Mouse (Mus musculus): Measurements from ENCODE around the gene Spata16.

Spata16 gene

DNA sequence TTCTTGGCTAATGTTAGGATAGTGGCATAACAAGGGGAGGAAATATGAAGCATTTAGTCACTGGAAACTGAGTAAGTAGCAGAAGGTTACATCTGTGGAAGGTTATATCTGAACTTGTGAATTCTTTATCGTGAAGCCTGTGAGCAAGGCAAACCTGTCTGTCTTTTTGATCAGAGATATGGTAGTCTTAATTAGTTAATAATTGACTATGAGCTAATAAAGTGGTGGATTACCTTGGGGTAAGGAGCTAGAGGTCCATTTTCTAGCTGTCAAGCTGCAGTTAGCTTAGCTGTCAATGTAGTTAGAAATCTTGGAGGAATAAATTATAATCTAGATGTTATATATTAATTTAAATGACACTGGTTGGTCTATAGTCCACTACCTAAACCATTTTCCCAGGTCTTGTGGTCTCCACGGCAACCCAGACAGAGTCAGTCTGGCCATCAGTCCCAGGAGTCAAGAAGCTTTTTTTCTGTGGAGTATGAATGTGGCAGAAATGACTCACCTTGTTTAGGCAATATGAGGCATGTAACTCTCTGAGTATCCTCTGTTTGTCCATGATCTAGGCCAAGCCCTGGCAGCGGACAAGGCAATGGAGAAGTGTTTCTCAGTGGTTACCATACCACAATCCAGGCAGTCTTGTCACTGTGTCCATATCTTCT, 331.6 kb downstream of the Spata16 start:
- no peak for DNase-seq (ENCODE audit: extremely low read depth, low read depth, low spot score)

DNA sequence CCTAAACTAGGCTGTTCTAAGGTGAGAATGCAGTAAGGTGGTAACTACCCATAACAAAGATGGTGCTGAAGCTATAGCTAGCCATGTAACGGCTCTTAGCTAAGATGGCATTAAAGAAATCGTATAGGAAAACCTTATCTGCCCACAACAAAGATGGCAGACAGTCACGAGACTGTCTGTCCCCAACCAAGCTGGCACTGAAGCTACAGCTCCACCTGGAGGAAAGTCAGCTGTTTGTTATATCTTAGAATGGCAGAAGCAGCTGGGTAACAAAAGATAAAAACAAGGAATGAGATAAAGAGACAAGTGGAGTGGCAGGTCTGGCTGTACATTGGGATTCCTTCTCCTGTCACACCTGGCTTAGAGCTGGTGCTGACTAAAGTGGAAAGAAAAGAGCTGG, 333.1 kb downstream of the Spata16 start:
- DNase-seq (ENCODE audit: extremely low read depth, low read depth, low spot score), result no peak

DNA sequence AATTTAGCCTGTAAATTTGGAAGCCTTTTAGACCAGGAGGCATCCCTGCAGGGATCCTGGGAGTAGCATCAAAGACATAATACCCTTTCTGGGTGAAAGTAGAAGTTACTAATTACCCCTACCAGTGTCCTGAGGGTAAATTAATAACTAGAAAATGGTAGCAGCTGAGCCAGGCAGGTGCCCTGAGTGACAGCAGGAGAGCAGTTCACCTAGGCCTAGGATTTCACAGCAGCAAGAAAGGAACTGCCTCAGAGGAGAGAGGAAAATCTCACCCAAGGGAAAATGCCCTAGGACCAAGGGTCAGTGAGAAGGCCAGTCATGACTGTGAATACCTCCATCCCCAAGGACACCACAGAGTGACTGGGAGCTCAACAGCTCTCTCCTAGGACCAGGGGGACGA, 333.9 kb downstream of the Spata16 start:
- DNase-seq (ENCODE audit: extremely low read depth, low read depth, low spot score), result no peak

DNA sequence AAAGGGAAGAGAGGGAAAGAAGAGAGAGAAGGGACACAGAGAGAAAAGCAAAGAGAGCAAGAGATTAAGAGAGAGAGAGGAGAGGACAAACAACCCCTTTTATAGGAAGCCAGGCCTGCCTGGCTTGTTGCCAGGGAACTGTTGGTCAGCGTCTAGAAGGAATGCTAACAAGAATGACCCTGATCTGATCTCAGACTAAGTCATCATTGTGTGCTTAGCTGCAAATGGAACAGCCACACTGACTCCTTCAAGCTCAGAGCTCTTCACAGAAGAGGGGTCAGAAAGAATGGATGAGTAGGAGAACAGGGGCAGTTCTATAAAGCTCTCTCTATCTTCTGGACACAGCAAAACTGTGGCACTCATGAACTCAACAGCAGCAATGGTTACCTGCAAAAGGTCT, 334.7 kb downstream of the Spata16 start:
- no peak for DNase-seq (ENCODE audit: extremely low read depth, low read depth, low spot score)

DNA sequence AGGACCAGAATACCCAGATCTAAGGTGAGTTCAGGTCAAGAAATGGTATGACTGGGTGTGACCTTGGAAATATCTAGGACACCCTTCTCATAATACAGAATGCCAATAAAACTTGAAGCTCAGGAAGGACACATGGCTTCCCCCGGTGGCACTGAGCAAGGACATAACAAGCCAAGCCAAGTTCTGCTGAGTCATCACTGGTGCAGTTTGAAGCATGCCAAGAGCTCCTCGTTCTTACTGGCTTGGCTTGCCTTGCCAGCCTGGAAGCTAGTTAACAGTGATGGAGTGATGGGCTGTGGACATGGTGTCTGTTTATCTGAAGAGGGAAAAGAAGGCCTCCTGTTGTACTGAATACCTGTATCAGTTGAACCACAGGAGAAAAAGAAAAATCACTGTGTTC, 342.2 kb downstream of the Spata16 start:
- DNase-seq (ENCODE audit: extremely low read depth, low read depth, low spot score), result no peak

DNA sequence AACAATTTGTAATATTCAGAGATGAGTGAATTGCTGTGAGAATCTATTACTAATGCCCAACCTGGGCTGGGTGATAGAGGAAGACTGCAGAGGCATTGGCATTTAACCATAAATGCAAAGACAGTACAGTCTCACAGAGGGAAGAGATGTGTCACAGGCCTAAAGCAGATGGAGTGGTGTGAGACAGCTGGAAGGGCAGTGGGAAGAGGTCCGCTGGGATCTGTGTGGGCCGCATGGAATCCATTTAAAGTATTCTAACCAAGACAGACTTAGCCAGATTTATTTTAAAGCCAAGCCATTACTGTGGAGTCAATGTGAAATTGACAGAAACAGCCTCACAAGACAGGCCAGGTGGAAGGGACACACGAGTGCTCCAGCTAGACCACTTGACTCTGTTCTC, 343.0 kb downstream of the Spata16 start:
- no peak for DNase-seq (ENCODE audit: extremely low read depth, low read depth, low spot score)

DNA sequence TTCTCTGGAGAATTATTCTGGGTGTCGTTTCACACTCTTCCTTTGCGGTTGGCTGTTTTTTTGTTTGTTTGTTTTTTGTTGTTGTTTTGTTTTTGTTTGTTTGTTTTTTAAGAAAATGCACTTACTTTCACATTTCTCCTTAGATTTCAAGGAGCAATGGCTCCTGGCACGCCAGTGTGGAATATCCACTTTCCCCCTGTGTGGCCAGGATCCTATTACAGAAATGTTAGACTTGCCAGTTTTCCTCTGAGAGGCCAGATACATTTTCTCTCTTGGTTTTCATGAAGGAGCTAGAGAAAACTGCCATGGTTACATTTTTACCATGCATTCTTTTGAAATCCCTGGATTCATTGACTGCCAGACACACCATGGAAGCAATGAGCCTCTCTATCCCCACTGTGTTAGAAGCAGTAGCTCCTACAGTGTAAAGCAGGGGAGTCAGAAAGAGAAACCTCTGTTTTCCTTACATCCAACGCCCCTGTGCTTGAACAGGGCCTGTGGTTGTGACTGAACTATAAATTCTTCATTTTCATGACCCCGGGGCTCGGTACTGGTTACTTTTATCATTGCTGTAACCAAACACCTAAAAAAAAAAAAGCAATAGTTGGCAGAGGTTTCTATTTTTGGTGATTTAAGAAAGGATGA, 344.7 kb downstream of the Spata16 start:
- no peak for DNase-seq (ENCODE audit: extremely low read depth, low read depth, low spot score)

DNA sequence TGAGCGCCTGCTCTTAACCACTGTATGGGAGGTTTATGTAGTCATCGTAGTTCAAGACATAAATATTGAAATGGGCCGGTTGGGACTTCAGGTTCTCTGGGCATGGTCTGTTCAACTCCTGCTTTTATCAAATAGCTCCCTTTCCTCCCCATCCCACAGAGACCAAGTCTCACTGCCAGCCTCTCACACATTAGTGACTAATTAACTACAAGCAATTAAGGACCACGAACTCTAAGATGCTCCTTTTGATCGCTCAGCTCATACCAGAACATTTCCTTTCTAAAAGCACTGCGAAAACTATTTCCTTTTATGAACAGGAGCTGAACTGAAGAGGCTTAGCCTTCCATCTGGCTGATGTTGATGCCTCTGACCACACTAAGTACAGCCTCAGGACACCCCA, 346.3 kb downstream of the Spata16 start:
- no peak for DNase-seq (ENCODE audit: extremely low read depth, low read depth, low spot score)

DNA sequence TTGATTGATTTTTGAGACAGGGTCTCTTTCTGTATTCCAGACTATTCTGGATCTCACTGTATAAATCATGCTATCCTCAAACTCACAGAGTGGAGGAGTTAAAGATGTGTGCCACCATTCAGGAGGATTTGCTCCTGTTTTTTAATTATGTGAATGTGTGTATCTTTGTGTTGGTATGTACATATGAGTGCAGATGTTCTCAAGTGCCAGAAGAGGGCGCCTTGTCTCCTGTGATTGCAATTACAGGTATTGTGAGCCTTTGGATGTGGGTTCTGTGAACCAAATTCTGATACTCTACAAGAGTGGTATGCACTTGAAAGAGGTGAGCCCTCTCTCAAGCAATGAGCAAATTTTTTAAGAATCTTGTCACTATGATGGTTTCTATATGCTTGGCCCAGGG, 369.4 kb downstream of the Spata16 start:
- no peak for DNase-seq (ENCODE audit: extremely low read depth, low read depth, low spot score)

DNA sequence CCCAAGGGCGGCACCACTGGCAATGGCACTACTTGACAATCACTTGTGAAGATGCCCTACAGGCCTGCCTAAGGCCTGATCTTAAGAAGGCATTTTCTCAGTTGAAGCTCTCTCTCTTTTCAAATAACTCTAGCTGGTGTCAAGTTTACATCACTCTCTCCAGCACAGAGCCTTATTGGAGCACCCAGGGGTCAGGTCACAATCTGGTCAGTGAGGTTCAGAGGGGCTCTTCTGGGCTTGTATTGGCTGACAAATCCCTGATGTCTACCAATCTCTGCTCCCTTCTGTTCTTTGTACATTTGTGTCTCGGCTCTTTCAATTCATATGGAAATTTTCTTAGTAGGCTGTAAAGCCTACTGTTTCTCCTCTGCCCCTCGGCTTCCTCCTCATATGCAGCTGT, 390.5 kb downstream of the Spata16 start:
- no peak for DNase-seq (ENCODE audit: extremely low read depth, low read depth, low spot score)

DNA sequence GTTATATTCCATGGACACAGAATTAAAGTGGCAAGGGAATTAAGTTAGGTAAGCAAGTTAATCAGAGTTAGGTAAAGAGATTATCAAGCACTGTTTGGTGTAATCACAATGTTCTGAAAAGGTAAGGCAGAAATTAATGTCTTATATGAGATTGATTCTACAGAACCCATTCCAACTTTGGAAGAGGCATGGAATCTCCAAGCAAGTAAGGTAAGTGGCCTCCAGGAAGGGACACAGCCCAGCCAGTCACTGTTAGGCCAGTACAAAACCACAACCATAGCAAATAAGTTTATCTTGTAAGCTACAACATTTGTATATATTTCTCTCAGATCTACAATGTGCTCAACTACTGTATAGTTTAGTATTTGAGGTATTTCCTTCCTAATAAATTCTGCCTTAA, 391.1 kb downstream of the Spata16 start:
- no peak for DNase-seq (ENCODE audit: extremely low read depth, low read depth, low spot score)

DNA sequence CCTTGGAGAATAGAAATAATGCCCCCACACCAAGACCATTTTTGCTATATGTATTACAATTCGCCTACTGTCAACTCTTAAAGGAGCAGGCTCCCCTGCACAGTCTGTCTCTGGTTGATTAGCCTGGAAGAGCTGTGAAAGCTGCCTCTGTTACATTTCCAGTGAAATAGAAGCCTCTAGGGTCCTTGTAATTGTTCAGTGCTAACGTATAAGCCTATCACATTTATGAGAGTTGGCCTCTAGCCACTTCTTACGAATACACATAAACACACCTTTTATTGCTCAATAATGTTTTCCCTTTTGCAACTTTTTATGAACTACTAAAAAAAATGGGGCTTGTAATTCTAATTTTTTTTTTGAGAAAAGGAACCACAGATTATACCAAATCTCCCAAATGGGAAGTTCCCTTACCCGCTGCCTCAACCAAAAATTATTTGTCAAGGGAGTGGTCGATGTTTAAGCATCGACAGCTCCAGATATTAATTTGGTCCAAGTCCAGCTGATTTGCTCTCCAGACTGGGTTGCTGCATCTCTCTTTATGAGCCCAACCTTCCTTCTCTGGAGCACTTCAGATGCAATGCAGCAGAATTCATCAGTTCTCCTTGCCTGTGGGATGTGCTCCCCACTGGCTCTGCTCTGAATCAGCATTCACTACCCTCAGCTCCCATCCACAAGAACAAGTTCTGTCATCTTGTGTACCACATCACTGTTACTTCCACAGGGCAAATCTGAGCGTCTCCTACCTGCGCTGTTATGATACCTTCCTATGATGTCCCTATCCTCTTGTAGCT, 392.8 kb downstream of the Spata16 start:
- no peak for DNase-seq (ENCODE audit: extremely low read depth, low read depth, low spot score)

All from fat pad, adult 2 months (tissue).